Mouse (Mus musculus): ENCODE data around the gene Tma16. TPM values are rescaled to one million over a fixed set of nuclear protein-coding genes. Genes with fewer than 3 reads are reported as not detected.

The Tma16 gene
- polyA plus RNA-seq, 1 experiment from 2014 or later: 17.3 TPM

Other genes starting within 250 kb of the Tma16 start
- gene Tktl2, start 25.2 kb upstream of the Tma16 start, polyA plus RNA-seq (2014; fragmentation: Nextera tagmentation; extraction: Ambion mirVana): not detected in 2 replicates
- gene Npy5r, start 201.6 kb upstream of the Tma16 start, polyA plus RNA-seq (2014; fragmentation: Nextera tagmentation; extraction: Ambion mirVana): not detected in 2 replicates
- gene Npy1r, start 210.7 kb upstream of the Tma16 start, polyA plus RNA-seq (2014; fragmentation: Nextera tagmentation; extraction: Ambion mirVana): 0.77 and 1.8 TPM in 2 replicates

All from embryonic facial prominence, embryonic 11.5 days (tissue).